Mouse (Mus musculus): ENCODE measurements around the gene Cnksr3. TPM values are rescaled to one million over a fixed set of nuclear protein-coding genes. Genes with fewer than 3 reads are reported as not detected.
A peak's percentile ranks its signal among the peaks of the same experiment; 100 is the strongest.

The Cnksr3 gene
- polyA plus RNA-seq, 2 experiments, result 12.3 to 15.3 TPM

DNA sequence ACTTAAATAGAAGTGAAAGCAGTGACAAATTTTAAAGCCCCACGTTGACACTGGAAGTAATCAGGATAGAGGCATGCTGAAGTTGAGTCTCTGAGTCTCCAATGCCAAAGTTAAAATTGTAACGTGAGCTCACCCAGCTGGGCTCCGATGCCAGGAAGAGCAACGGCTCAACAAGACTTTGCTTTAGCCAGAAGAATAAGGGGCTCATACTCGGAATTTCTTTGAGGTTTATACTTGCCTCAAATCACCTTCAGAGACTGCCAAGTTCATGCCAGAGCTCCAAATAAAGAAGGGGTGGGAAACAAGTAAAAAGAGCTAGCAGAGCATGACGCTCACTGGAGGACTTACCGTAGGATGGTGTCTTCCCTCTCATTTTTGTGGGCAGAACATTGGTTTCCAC lies 85.8 kb downstream of the Cnksr3 start:
- Histone ChIP-seq H3K4me3 (replicated peaks; ENCODE audit: low read length) (no peak overlapping the region), H3K27ac (replicated peaks; ENCODE audit: low read depth, low read length) (no peak overlapping the region), H3K9me3 (ENCODE audit: control insufficient read depth, low read length) (no peaks in the 10 kb centered on the region), H3K4me1 (ENCODE audit: control insufficient read depth, insufficient read depth, low read length) (no peaks in the 10 kb centered on the region), H3K4me2 (replicated peaks; ENCODE audit: low read depth, low read length, severe bottlenecking) (no peak overlapping the region), H3K27me3 (ENCODE audit: control insufficient read depth, insufficient read depth, low read length) (no peaks in the 10 kb centered on the region), H3K9ac (ENCODE audit: low read depth, low read length, severe bottlenecking) (no peak overlapping the region), H3K36me3 (ENCODE audit: control insufficient read depth, insufficient read depth, low read length) (peaks cover 59% of the 10 kb centered on the region)
- no peak for ATAC-seq (ENCODE audit: low FRiP score, low read depth)
- 50% methylated on average over 7 of the region's 7 CpGs for WGBS
- no peak for TF ChIP-seq POLR2A (IDR thresholded peaks at IDR 0.05; ENCODE audit: borderline replicate concordance, extremely low read depth, insufficient read depth, insufficient read length)
- no peak for DNase-seq (ENCODE audit: low spot score)

DNA sequence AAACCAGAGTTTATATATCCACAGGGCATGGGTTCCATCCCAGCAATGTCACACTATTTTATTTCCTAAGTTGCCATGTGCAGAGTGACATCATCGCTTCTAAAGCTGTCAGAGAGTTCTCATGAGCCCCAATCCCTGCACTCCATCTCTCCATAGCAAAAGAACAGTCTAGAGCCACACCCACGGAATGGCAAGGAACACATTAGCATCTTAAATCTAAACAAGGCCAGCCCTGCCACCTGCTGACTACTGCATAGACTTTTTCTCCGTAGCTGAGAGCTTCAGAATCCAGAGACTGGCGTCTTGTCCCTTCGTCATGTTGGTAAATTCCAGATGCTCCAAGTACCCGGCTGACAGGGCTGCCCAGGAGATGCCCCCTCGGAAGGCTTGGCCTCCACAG lies 87.0 kb downstream of the Cnksr3 start:
- Histone ChIP-seq H3K36me3 (ENCODE audit: control insufficient read depth, insufficient read depth, low read length) (peaks cover 58% of the 10 kb centered on the region), H3K4me2 (replicated peaks; ENCODE audit: low read depth, low read length, severe bottlenecking) (no peak overlapping the region), H3K9me3 (ENCODE audit: control insufficient read depth, low read length) (no peaks in the 10 kb centered on the region), H3K4me1 (ENCODE audit: control insufficient read depth, insufficient read depth, low read length) (no peaks in the 10 kb centered on the region), H3K9ac (ENCODE audit: low read depth, low read length, severe bottlenecking) (no peak overlapping the region), H3K4me3 (replicated peaks; ENCODE audit: low read length) (no peak overlapping the region), H3K27me3 (ENCODE audit: control insufficient read depth, insufficient read depth, low read length) (no peaks in the 10 kb centered on the region), H3K27ac (replicated peaks; ENCODE audit: low read depth, low read length) (no peak overlapping the region)
- DNase-seq (ENCODE audit: low spot score) (no peak), ATAC-seq (ENCODE audit: low FRiP score, low read depth) (no peak)
- TF ChIP-seq POLR2A (IDR thresholded peaks at IDR 0.05; ENCODE audit: borderline replicate concordance, extremely low read depth, insufficient read depth, insufficient read length), result no peak
- 72% methylated on average over 7 of the region's 7 CpGs for WGBS

DNA sequence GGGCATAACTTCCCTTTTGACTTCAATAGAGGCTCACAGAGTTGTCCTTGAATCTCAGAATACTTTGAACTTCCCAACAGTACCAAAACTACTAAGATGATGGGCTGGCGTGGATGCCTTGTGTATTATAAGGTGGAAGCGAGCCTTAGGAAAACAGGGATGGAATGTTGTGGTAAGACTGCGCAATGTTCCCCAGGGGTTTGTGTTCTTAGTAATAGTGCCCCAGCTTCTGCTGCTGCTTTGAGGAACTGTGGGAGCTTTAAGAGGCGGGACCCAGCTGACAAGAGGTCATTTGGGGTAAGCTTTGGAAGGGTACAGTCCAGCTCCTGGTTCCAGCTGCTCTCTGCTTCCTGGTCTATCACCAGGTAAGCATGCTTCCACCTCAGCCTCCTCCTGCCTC lies 89.7 kb downstream of the Cnksr3 start:
- H3K9ac ChIP-seq (ENCODE audit: low read depth, low read length, severe bottlenecking), result no peak overlapping the region
- H3K27me3 ChIP-seq (ENCODE audit: control insufficient read depth, insufficient read depth, low read length), result no peaks in the 10 kb centered on the region
- H3K9me3 ChIP-seq (ENCODE audit: control insufficient read depth, low read length), result no peaks in the 10 kb centered on the region
- DNase-seq (ENCODE audit: low spot score) (no peak), ATAC-seq (ENCODE audit: low FRiP score, low read depth) (no peak)
- H3K4me2 ChIP-seq (replicated peaks; ENCODE audit: low read depth, low read length, severe bottlenecking), result no peak overlapping the region
- 89% methylated on average over 4 of the region's 4 CpGs for WGBS
- no peak overlapping the region for H3K4me3 ChIP-seq (replicated peaks; ENCODE audit: low read length)
- no peak overlapping the region for H3K27ac ChIP-seq (replicated peaks; ENCODE audit: low read depth, low read length)
- no peak for TF ChIP-seq POLR2A (IDR thresholded peaks at IDR 0.05; ENCODE audit: borderline replicate concordance, extremely low read depth, insufficient read depth, insufficient read length)
- H3K36me3 ChIP-seq (ENCODE audit: control insufficient read depth, insufficient read depth, low read length), result peaks cover 47% of the 10 kb centered on the region
- H3K4me1 ChIP-seq (ENCODE audit: control insufficient read depth, insufficient read depth, low read length), result peaks cover 20% of the 10 kb centered on the region

DNA sequence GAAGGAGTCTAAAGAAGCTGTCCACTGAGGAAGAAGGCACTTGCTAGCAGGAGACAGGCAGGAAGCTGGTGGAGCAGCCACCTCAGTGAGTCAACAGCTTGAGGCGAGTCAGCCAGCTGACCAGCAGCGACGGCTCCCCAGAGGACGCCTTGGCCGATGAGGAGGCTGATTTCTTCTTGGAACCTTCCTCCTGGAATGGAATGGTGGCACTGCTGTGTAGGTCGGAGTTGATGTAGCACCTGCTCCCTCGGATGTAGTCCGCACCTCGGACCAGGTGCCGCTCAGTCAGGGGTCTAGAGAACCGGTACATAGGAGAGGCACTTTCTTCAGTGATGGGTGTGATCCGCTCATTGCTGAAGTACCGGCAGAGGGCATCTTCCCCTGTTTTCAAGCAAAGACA lies 91.8 kb downstream of the Cnksr3 start:
- no peak overlapping the region for H3K4me2 ChIP-seq (replicated peaks; ENCODE audit: low read depth, low read length, severe bottlenecking)
- H3K36me3 ChIP-seq (ENCODE audit: control insufficient read depth, insufficient read depth, low read length), result peaks cover 37% of the 10 kb centered on the region
- H3K9me3 ChIP-seq (ENCODE audit: control insufficient read depth, low read length), result no peaks in the 10 kb centered on the region
- DNase-seq (ENCODE audit: low spot score), result no peak
- H3K27ac ChIP-seq (replicated peaks; ENCODE audit: low read depth, low read length), result no peak overlapping the region
- no peaks in the 10 kb centered on the region for H3K27me3 ChIP-seq (ENCODE audit: control insufficient read depth, insufficient read depth, low read length)
- H3K4me3 ChIP-seq (replicated peaks; ENCODE audit: low read length), result no peak overlapping the region
- no peak overlapping the region for H3K9ac ChIP-seq (ENCODE audit: low read depth, low read length, severe bottlenecking)
- no peak for TF ChIP-seq POLR2A (IDR thresholded peaks at IDR 0.05; ENCODE audit: borderline replicate concordance, extremely low read depth, insufficient read depth, insufficient read length)
- ATAC-seq (ENCODE audit: low FRiP score, low read depth), result no peak
- 95% methylated on average over 12 of the region's 13 CpGs for WGBS
- peaks cover 20% of the 10 kb centered on the region for H3K4me1 ChIP-seq (ENCODE audit: control insufficient read depth, insufficient read depth, low read length)

DNA sequence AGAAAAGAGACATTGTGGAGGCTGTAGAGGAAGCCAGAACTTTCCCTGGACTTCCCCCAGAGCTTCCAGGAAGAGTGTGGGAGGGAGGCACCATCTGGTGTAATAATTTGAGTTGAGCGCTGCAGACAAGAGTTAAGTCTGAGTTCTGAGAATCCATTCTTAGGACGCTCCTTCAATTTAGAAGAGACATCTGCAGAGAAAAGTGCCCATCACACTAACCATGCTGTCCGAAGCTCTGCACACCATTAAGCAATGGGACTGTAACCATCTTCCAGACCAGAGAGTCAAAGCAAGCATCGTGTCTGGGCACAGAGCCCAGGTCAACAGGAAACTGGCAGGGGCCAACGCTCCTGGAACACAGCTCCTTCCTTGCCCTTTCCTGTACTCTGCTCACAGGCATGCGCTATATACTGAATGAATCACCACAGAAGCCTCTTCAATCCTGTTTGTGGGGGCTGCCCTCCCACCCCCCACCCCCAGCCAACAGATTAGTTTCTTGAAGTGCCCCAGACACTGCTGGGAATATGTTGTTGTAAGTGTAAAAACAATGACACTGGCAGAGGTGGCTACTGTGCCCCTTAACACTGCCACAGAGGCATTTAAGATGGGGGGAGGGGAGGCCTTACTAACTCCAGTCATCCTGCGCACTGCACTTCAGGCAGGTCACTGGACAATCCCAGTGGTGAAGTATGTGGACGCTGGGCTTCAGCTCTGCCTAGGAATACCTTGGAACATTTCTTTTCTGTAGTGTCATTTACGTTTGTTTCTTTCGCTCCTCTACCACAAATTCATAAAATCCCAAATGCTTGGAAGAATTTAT lies 93.6 kb downstream of the Cnksr3 start:
- Histone ChIP-seq H3K4me3 (replicated peaks; ENCODE audit: low read length) (no peak overlapping the region), H3K27me3 (ENCODE audit: control insufficient read depth, insufficient read depth, low read length) (no peaks in the 10 kb centered on the region), H3K36me3 (ENCODE audit: control insufficient read depth, insufficient read depth, low read length) (peaks cover 26% of the 10 kb centered on the region), H3K4me2 (replicated peaks; ENCODE audit: low read depth, low read length, severe bottlenecking) (no peak overlapping the region; the same call in 1 of the 2 replicates), H3K9me3 (ENCODE audit: control insufficient read depth, low read length) (no peaks in the 10 kb centered on the region), H3K27ac (replicated peaks; ENCODE audit: low read depth, low read length) (peak overlapping the region; percentile 75), H3K9ac (ENCODE audit: low read depth, low read length, severe bottlenecking) (no peak overlapping the region), H3K4me1 (ENCODE audit: control insufficient read depth, insufficient read depth, low read length) (peaks cover 20% of the 10 kb centered on the region)
- DNase-seq (ENCODE audit: low spot score), result peak; percentile 36
- 50% methylated on average over 10 of the region's 10 CpGs for WGBS
- no peak for TF ChIP-seq POLR2A (IDR thresholded peaks at IDR 0.05; ENCODE audit: borderline replicate concordance, extremely low read depth, insufficient read depth, insufficient read length)
- ATAC-seq (ENCODE audit: low FRiP score, low read depth), result peak; percentile 72

Data from limb, embryonic 14.5 days (tissue).